Mouse (Mus musculus): Measurements from ENCODE around the gene Mdh2. TPM values are rescaled to one million over a fixed set of nuclear protein-coding genes. Genes with fewer than 3 reads are reported as not detected.

The Mdh2 gene
- polyA plus RNA-seq, 1 experiment from 2014 or later: 599 TPM

Small RNA genes lying within 50 kb of the gene (microRNA-seq; reads per million reads assigned to microRNA genes)
- gene Gm23268 (not detected), gene Mir7034 (0.48 reads per million)

Other genes with a start within 250 kb of the Mdh2 start
- 48.4 and 49.4 TPM in 2 replicates for gene Hip1, start 233.4 kb upstream of the Mdh2 start, polyA plus RNA-seq (2014; fragmentation: Nextera tagmentation; extraction: Ambion mirVana)
- not detected in 2 replicates for gene Ccl26, start 214.9 kb upstream of the Mdh2 start, polyA plus RNA-seq (2014; fragmentation: Nextera tagmentation; extraction: Ambion mirVana)
- gene Ccl24, start 205.4 kb upstream of the Mdh2 start, polyA plus RNA-seq (2014; fragmentation: Nextera tagmentation; extraction: Ambion mirVana): 2.9 and 3.6 TPM in 2 replicates
- gene Rhbdd2, start 145.9 kb upstream of the Mdh2 start, polyA plus RNA-seq (2014; fragmentation: Nextera tagmentation; extraction: Ambion mirVana): 103 and 104 TPM in 2 replicates
- gene Por, start 108.4 kb upstream of the Mdh2 start, polyA plus RNA-seq (2014; fragmentation: Nextera tagmentation; extraction: Ambion mirVana): 79.7 and 84.1 TPM in 2 replicates
- gene Tmem120a, start 34.0 kb upstream of the Mdh2 start, polyA plus RNA-seq (2014; fragmentation: Nextera tagmentation; extraction: Ambion mirVana): 89.0 and 90.2 TPM in 2 replicates
- 0.25 and 0.30 TPM in 2 replicates for gene Styxl1, start 95 bp upstream of the Mdh2 start, polyA plus RNA-seq (2014; fragmentation: Nextera tagmentation; extraction: Ambion mirVana)
- gene Srrm3, start 28.4 kb downstream of the Mdh2 start, polyA plus RNA-seq (2014; fragmentation: Nextera tagmentation; extraction: Ambion mirVana): 49.3 and 51.3 TPM in 2 replicates
- gene Hspb1, start 109.4 kb downstream of the Mdh2 start, polyA plus RNA-seq (2014; fragmentation: Nextera tagmentation; extraction: Ambion mirVana): 10.3 and 10.6 TPM in 2 replicates
- 429 and 481 TPM in 2 replicates for gene Ywhag, start 156.1 kb downstream of the Mdh2 start, polyA plus RNA-seq (2014; fragmentation: Nextera tagmentation; extraction: Ambion mirVana)
- gene Ssc4d, start 196.1 kb downstream of the Mdh2 start, polyA plus RNA-seq (2014; fragmentation: Nextera tagmentation; extraction: Ambion mirVana): 1.5 TPM in 2 replicates
- gene Zp3, start 201.6 kb downstream of the Mdh2 start, polyA plus RNA-seq (2014; fragmentation: Nextera tagmentation; extraction: Ambion mirVana): not detected in 2 replicates
- 23.1 and 24.2 TPM in 2 replicates for gene Dtx2, start 216.3 kb downstream of the Mdh2 start, polyA plus RNA-seq (2014; fragmentation: Nextera tagmentation; extraction: Ambion mirVana)

Data from hindbrain, embryonic 14.5 days (tissue).